Mouse (Mus musculus) heart, postnatal 36 days (tissue): ENCODE data around the gene Pcbp1. TPM values are rescaled to one million over a fixed set of nuclear protein-coding genes. Genes with fewer than 3 reads are reported as not detected.
A peak's percentile ranks its signal among the peaks of the same experiment; 100 is the strongest.
"Not testable (repeated sequence)": the region's sequence is repeated elsewhere in the genome, so short reads cannot be mapped to it uniquely, and the experiment has no call there.

ENCODE experiments used
- DNase-seq, 2 experiments: peaks; one replicate each; pipeline ENCODE4 v3.0.0; 2021 to 2022
- intact Hi-C: fragments of 180-260 bp; cut with DNase I; formaldehyde crosslinking; loops from one replicate; pipeline ENCODE4 v1.15.1; 2025
- total RNA-seq, 2 experiments: library from RNA; stranded (reverse); gene quantifications; 2 replicates each; pipeline ENCODE4 v1.2.3; 2021

Pcbp1 gene
- 100 to 1,000 TPM; 147 to 159 TPM for total RNA-seq

- DNase-seq, result peak; percentile 98
- intact Hi-C loops, result loop anchor here (1.0 kb wide), 1 partner anchor 54 kb away; no protein-coding TSS in a partner anchor
Measured at GRCm38 (mm10) chr6:86526032-86526960, at the start of gene Pcbp1. Pcbp1 (minus strand) TSS chr6:86526321.

GRCm38 (mm10) chr6:86574495-86574894 lies 48.4 kb upstream of the Pcbp1 start:
- intact Hi-C loops, result no loop called here
- no peak for DNase-seq

GRCm38 (mm10) chr6:86570830-86571229 lies 44.7 kb upstream of the Pcbp1 start:
- intact Hi-C loops, result no loop called here
- peak in 1 of 2 experiments; percentile 28 for DNase-seq

- intact Hi-C loops, result no loop called here
- peak in 1 of 2 experiments; percentile 23 for DNase-seq
Measured at GRCm38 (mm10) chr6:86569461-86569820, 43.3 kb upstream of the Pcbp1 start.

GRCm38 (mm10) chr6:86568816-86569460 lies 42.8 kb upstream of the Pcbp1 start:
- intact Hi-C loops, result no loop called here
- no peak for DNase-seq

- intact Hi-C loops, result no loop called here
- no peak for DNase-seq
Measured at GRCm38 (mm10) chr6:86565782-86566181, 39.7 kb upstream of the Pcbp1 start.

- intact Hi-C loops, DNase-seq: not testable (repeated sequence)
Measured at GRCm38 (mm10) chr6:86557182-86557581, 31.1 kb upstream of the Pcbp1 start.

GRCm38 (mm10) chr6:86556345-86557058 lies 30.4 kb upstream of the Pcbp1 start:
- intact Hi-C loops, result no loop called here
- DNase-seq, result no peak

GRCm38 (mm10) chr6:86550587-86550986 lies 24.5 kb upstream of the Pcbp1 start:
- no peak for DNase-seq
- intact Hi-C loops, result no loop called here

- DNase-seq, result peak; percentile 18 to 21
- intact Hi-C loops, result loop anchor here (5.0 kb wide), 1 partner anchor 39 kb away; no protein-coding TSS in a partner anchor
Measured at GRCm38 (mm10) chr6:86547880-86548367, 21.8 kb upstream of the Pcbp1 start.

GRCm38 (mm10) chr6:86547228-86547755 lies 21.2 kb upstream of the Pcbp1 start:
- intact Hi-C loops, result loop anchor here (5.0 kb wide), 1 partner anchor 40 kb away; no protein-coding TSS in a partner anchor
- no peak for DNase-seq

- intact Hi-C loops, result loop anchor here (1.0 to 5.0 kb wide), 3 partner anchors 42 to 126 kb away; no protein-coding TSS in a partner anchor
- DNase-seq, result peak in 1 of 2 experiments; percentile 13
Measured at GRCm38 (mm10) chr6:86545236-86545635, 19.1 kb upstream of the Pcbp1 start.

- DNase-seq, result no peak
- intact Hi-C loops, result loop anchor here (2.0 kb wide), 1 partner anchor 95 kb away; no protein-coding TSS in a partner anchor
Measured at GRCm38 (mm10) chr6:86543869-86544268, 17.7 kb upstream of the Pcbp1 start.

GRCm38 (mm10) chr6:86543060-86543459 lies 16.9 kb upstream of the Pcbp1 start:
- intact Hi-C loops, result no loop called here
- no peak for DNase-seq

GRCm38 (mm10) chr6:86541650-86542049 lies 15.5 kb upstream of the Pcbp1 start:
- no peak for DNase-seq
- intact Hi-C loops, result no loop called here

GRCm38 (mm10) chr6:86528451-86528785 lies 2.3 kb upstream of the Pcbp1 start:
- intact Hi-C loops, result no loop called here
- no peak for DNase-seq

- intact Hi-C loops, result loop anchor here (1.0 kb wide), 2 partner anchors 57 to 90 kb away; partner anchors contain the start of gene C87436
- no peak for DNase-seq
Measured at GRCm38 (mm10) chr6:86527766-86528450, 1.8 kb upstream of the Pcbp1 start.

GRCm38 (mm10) chr6:86526961-86527740 lies 1.0 kb upstream of the Pcbp1 start:
- peak; percentile 83 to 98 for DNase-seq
- intact Hi-C loops, result loop anchor here (1.0 kb wide), 3 partner anchors 55 to 89 kb away; partner anchors contain the start of gene C87436

GRCm38 (mm10) chr6:86525646-86526031 lies 482 bp downstream of the Pcbp1 start:
- intact Hi-C loops, result loop anchor here (1.0 to 2.0 kb wide), 2 partner anchors 31 to 53 kb away; no protein-coding TSS in a partner anchor
- peak in 1 of 2 experiments; percentile 71 for DNase-seq
